ENCODE assay signal across 21 mouse cellular contexts in the genomic region with DNA sequence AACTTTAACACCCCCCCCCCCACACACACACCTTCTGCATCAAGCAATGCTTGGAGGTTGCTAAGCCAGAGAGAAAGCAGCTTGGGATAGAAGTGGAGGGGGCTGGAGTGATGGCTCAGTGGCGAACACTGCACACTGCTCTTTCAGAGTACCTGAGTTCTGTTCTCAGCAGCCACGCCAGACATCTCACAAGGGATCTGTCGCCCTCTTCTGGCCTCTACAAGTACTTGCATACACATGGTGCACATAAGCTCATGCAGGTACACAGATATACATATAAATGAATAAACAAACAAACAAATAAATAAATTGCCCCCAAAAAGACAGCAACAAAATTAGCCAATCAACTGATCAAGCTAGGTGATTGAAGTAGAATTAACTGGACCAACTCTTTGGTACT. TPM values are rescaled to one million over a fixed set of nuclear protein-coding genes. Genes with fewer than 3 reads are reported as not detected.
A peak's percentile ranks its signal among the peaks of the same experiment; 100 is the strongest.
DNase-seq lines count a peak whose midpoint lies in the region; ATAC-seq and TF ChIP-seq lines count a peak whose summit lies in the region.
"Had no signal": no experiment of that assay in that cellular context is flagged by ENCODE, and none has a peak within 500 bp of the region (broad histone marks: within the 10 kb centered on the region; RNA-seq: fewer than 3 reads in every experiment).

No protein-coding gene starts in this region.

- no peak overlapping the region for H3K4me2 ChIP-seq in hindbrain, postnatal 0 days (ENCODE audit: low read depth, low read length)
- H3K4me2 ChIP-seq in hindbrain, embryonic 16.5 days (ENCODE audit: low read length), result no peak overlapping the region
- H3K4me2 ChIP-seq in lung, embryonic 16.5 days (ENCODE audit: low read depth, low read length), result no peak overlapping the region
- H3K4me2 ChIP-seq: hindbrain, embryonic 13.5 days; intestine, embryonic 15.5 days; midbrain, embryonic 15.5 days; stomach, embryonic 15.5 days had no signal

- no peak for ATAC-seq in hindbrain, postnatal 0 days
- no peak for ATAC-seq in hindbrain, embryonic 16.5 days
- ATAC-seq in lung, embryonic 16.5 days (ENCODE audit: low read depth), result no peak
- ATAC-seq in erythroid progenitor cell, adult 5-6 weeks (replicated peaks; ENCODE audit: low FRiP score, poor library complexity, severe bottlenecking), result no peak
- ATAC-seq: intestine, embryonic 15.5 days; midbrain, embryonic 15.5 days had no signal

- no peak for TF ChIP-seq EP300 in MEL (IDR thresholded peaks at IDR 0.05; ENCODE audit: low read depth in 1 of 2, low read length in 2 of 2)

- no peaks in the 10 kb centered on the region for H3K79me2 ChIP-seq in MEL (ENCODE audit: control insufficient read depth, insufficient read depth, low read length, poor library complexity)

- peak; percentile 40 for TF ChIP-seq CTCF in hindbrain, postnatal 0 days (IDR thresholded peaks at IDR 0.05; ENCODE audit: low read depth)
- TF ChIP-seq CTCF in MEL (IDR thresholded peaks at IDR 0.05 in 2 of 3, conservative IDR thresholded peaks at IDR 0.05 in 1 of 3; ENCODE audit: control insufficient read depth in 1 of 3, insufficient read depth in 1 of 3, low read depth in 2 of 3, low read length in 3 of 3, poor library complexity in 1 of 3, severe bottlenecking in 1 of 3), result peak; percentile 1 to 7 (median 3); a peak in 1 of 6 replicates

- H3K4me1 ChIP-seq in hindbrain, postnatal 0 days (ENCODE audit: insufficient read depth, low read length), result 0 out of 2 replicates have a peak, but pooled peaks cover 2% of the 10 kb centered on the region
- H3K4me1 ChIP-seq in hindbrain, embryonic 16.5 days (ENCODE audit: control insufficient read depth, insufficient read depth, low read depth, low read length), result peaks cover 3% of the 10 kb centered on the region
- peaks cover 18% of the 10 kb centered on the region for H3K4me1 ChIP-seq in lung, embryonic 16.5 days (replicated peaks; ENCODE audit: control insufficient read depth, insufficient read depth, low read length)
- H3K4me1 ChIP-seq in MEL (ENCODE audit: control insufficient read depth in 1 of 2, insufficient read depth in 2 of 2, low read length in 2 of 2), result no peaks in the 10 kb centered on the region
- H3K4me1 ChIP-seq: megakaryocyte, embryonic 14.5 days had no signal

- H3K36me3 ChIP-seq in hindbrain, postnatal 0 days (ENCODE audit: insufficient read depth, low read length), result no peaks in the 10 kb centered on the region
- H3K36me3 ChIP-seq in hindbrain, embryonic 16.5 days (ENCODE audit: control insufficient read depth, insufficient read depth, low read length), result no peaks in the 10 kb centered on the region
- no peaks in the 10 kb centered on the region for H3K36me3 ChIP-seq in lung, embryonic 16.5 days (ENCODE audit: control insufficient read depth, insufficient read depth, low read length)
- H3K36me3 ChIP-seq in MEL (ENCODE audit: control insufficient read depth in 1 of 2, insufficient read depth in 2 of 2, low read length in 2 of 2), result no peaks in the 10 kb centered on the region
- H3K36me3 ChIP-seq: hindbrain, embryonic 13.5 days; intestine, embryonic 15.5 days; midbrain, embryonic 15.5 days; stomach, embryonic 15.5 days had no signal

- no peak overlapping the region for H3K9ac ChIP-seq in hindbrain, postnatal 0 days (replicated peaks; ENCODE audit: low read length)
- H3K9ac ChIP-seq in hindbrain, embryonic 16.5 days (ENCODE audit: low read depth, low read length), result no peak overlapping the region
- H3K9ac ChIP-seq in lung, embryonic 16.5 days (ENCODE audit: low read length), result no peak overlapping the region
- no peak overlapping the region for H3K9ac ChIP-seq in MEL (ENCODE audit: control insufficient read depth, low read depth, low read length, poor library complexity, severe bottlenecking)
- H3K9ac ChIP-seq: hindbrain, embryonic 13.5 days; intestine, embryonic 15.5 days; midbrain, embryonic 15.5 days; stomach, embryonic 15.5 days had no signal

- H3K9me3 ChIP-seq in hindbrain, postnatal 0 days (ENCODE audit: low read length), result no peaks in the 10 kb centered on the region
- H3K9me3 ChIP-seq in hindbrain, embryonic 16.5 days (ENCODE audit: control insufficient read depth, low read length), result no peaks in the 10 kb centered on the region
- no peaks in the 10 kb centered on the region for H3K9me3 ChIP-seq in lung, embryonic 16.5 days (ENCODE audit: control insufficient read depth, low read length)
- no peaks in the 10 kb centered on the region for H3K9me3 ChIP-seq in MEL (replicated peaks; ENCODE audit: insufficient read depth, low read length)
- H3K9me3 ChIP-seq: hindbrain, embryonic 13.5 days; intestine, embryonic 15.5 days; midbrain, embryonic 15.5 days; stomach, embryonic 15.5 days had no signal

- 95% methylated on average over 3 of the region's 3 CpGs for WGBS in hindbrain, postnatal 0 days
- WGBS in hindbrain, embryonic 16.5 days, result 93% methylated on average over 3 of the region's 3 CpGs
- WGBS in lung, embryonic 16.5 days, result 94% methylated on average over 3 of the region's 3 CpGs

- no peak for TF ChIP-seq POLR2A in MEL (IDR thresholded peaks at IDR 0.05; ENCODE audit: control insufficient read depth in 1 of 2, insufficient read depth in 1 of 2, low read depth in 1 of 2, low read length in 2 of 2, poor library complexity in 1 of 2)

- no peak overlapping the region for H3K27ac ChIP-seq in hindbrain, postnatal 0 days
- no peak overlapping the region for H3K27ac ChIP-seq in hindbrain, embryonic 16.5 days (ENCODE audit: low read depth, low read length)
- peak overlapping the region; percentile 75 for H3K27ac ChIP-seq in lung, embryonic 16.5 days (ENCODE audit: low read length)
- no peak overlapping the region for H3K27ac ChIP-seq in MEL (ENCODE audit: control insufficient read depth, low read depth, low read length)
- H3K27ac ChIP-seq: hindbrain, embryonic 13.5 days; midbrain, embryonic 15.5 days; stomach, embryonic 15.5 days had no signal

- no peak for DNase-seq in hindbrain, postnatal 0 days (ENCODE audit: low spot score)
- no peak for DNase-seq in lung, postnatal 14 days
- peak; percentile 7 for DNase-seq in MEL (ENCODE audit: low read depth, low spot score)
- no peak for DNase-seq in kidney, postnatal 10 days
- DNase-seq: adrenal gland, adult 2 months; cerebellum, adult 8-10 months; gastrocnemius, postnatal 10 days; heart, adult 18-20 months; layer of hippocampus, postnatal 36 days; lung, adult 18-20 months; thymus, adult 2 months had no signal

- H3K4me3 ChIP-seq in hindbrain, postnatal 0 days (ENCODE audit: low read length), result no peak overlapping the region
- no peak overlapping the region for H3K4me3 ChIP-seq in hindbrain, embryonic 16.5 days (ENCODE audit: low read length)
- H3K4me3 ChIP-seq in lung, embryonic 16.5 days (ENCODE audit: low read length), result no peak overlapping the region
- H3K4me3 ChIP-seq in MEL (ENCODE audit: control insufficient read depth in 1 of 2, insufficient read depth in 1 of 2, low read depth in 2 of 2, low read length in 2 of 2), result no peak overlapping the region
- H3K4me3 ChIP-seq: hindbrain, embryonic 13.5 days; intestine, embryonic 15.5 days; megakaryocyte, embryonic 14.5 days; midbrain, embryonic 15.5 days; stomach, embryonic 15.5 days had no signal

- no peaks in the 10 kb centered on the region for H3K27me3 ChIP-seq in hindbrain, postnatal 0 days (ENCODE audit: insufficient read depth, low read length)
- no peaks in the 10 kb centered on the region for H3K27me3 ChIP-seq in hindbrain, embryonic 16.5 days (replicated peaks; ENCODE audit: control insufficient read depth, insufficient read depth, low read length)
- H3K27me3 ChIP-seq in lung, embryonic 16.5 days (ENCODE audit: control insufficient read depth, insufficient read depth, low read depth, low read length), result no peaks in the 10 kb centered on the region
- no peaks in the 10 kb centered on the region for H3K27me3 ChIP-seq in MEL (ENCODE audit: control insufficient read depth in 1 of 2, insufficient read depth in 2 of 2, low read length in 2 of 2)
- H3K27me3 ChIP-seq: hindbrain, embryonic 13.5 days; intestine, embryonic 15.5 days; megakaryocyte, embryonic 14.5 days; midbrain, embryonic 15.5 days; stomach, embryonic 15.5 days had no signal

- no peak for TF ChIP-seq RAD21 in MEL (IDR thresholded peaks at IDR 0.05; ENCODE audit: low read depth, low read length)

TF ChIP-seq in MEL, 35 proteins besides CTCF, POLR2A, EP300 and RAD21 (continues in another document):
- TF ChIP-seq CHD1 (IDR thresholded peaks at IDR 0.05; ENCODE audit: low read depth, low read length) (no peak), MXI1 (IDR thresholded peaks at IDR 0.05; ENCODE audit: low read depth, low read length) (no peak), USF2 (IDR thresholded peaks at IDR 0.05; ENCODE audit: borderline replicate concordance in 1 of 2, insufficient read depth in 1 of 2, low read depth in 1 of 2, low read length in 2 of 2) (no peak), RCOR1 (IDR thresholded peaks at IDR 0.05; ENCODE audit: low read depth, low read length) (no peak), USF1 (IDR thresholded peaks at IDR 0.05; ENCODE audit: low read depth, low read length) (no peak), JUND (IDR thresholded peaks at IDR 0.05; ENCODE audit: low read depth, low read length) (no peak), SIN3A (IDR thresholded peaks at IDR 0.05; ENCODE audit: low read length) (no peak)

RNA-seq across cellular contexts. Expression of a gene that starts 10.5 kb away (rescaled TPM):
- 9.7 and 18.9 TPM in 2 replicates for total RNA-seq in hindbrain, postnatal 0 days (2014; rRNA removed)
- polyA plus RNA-seq in hindbrain, postnatal 0 days (2015; fragmentation: Nextera tagmentation; extraction: Ambion mirVana), result 1.1 and 1.2 TPM in 2 replicates
- 1.4 and 1.6 TPM in 2 replicates for polyA plus RNA-seq in hindbrain, embryonic 16.5 days (2015; fragmentation: Nextera tagmentation; extraction: Ambion mirVana)
- 4.0 and 5.0 TPM in 2 replicates for polyA plus RNA-seq in lung, embryonic 16.5 days (2015; fragmentation: Nextera tagmentation; extraction: Ambion mirVana)
- total RNA-seq in MEL (2012; rRNA removed), result not detected in 2 replicates
- polyA plus RNA-seq in MEL (2012; ENCODE audit: insufficient read depth in 1 of 2, insufficient read length in 2 of 2, low read depth in 1 of 2, low replicate concordance in 2 of 2, missing spikeins in 1 of 2), result not detected
- total RNA-seq in erythroid progenitor cell, adult 5-6 weeks (2015; ENCODE audit: low replicate concordance), result not detected in 2 replicates
- 0.13 TPM in 1 of 2 replicates, not detected in the other for total RNA-seq in erythroid progenitor cell, adult 5-6 weeks (2017; ENCODE audit: low replicate concordance)

RNA-seq across cellular contexts. Expression of a gene that starts 18.7 kb away (rescaled TPM):
- total RNA-seq in hindbrain, postnatal 0 days (2014; rRNA removed), result 0.26 and 0.72 TPM in 2 replicates
- polyA plus RNA-seq in hindbrain, postnatal 0 days (2015; fragmentation: Nextera tagmentation; extraction: Ambion mirVana), result 0.23 and 0.28 TPM in 2 replicates
- 0.50 and 0.51 TPM in 2 replicates for polyA plus RNA-seq in hindbrain, embryonic 16.5 days (2015; fragmentation: Nextera tagmentation; extraction: Ambion mirVana)
- polyA plus RNA-seq in lung, embryonic 16.5 days (2015; fragmentation: Nextera tagmentation; extraction: Ambion mirVana), result 3.3 TPM in 2 replicates
- not detected in 2 replicates for total RNA-seq in MEL (2012; rRNA removed)
- polyA plus RNA-seq in MEL (2012; ENCODE audit: insufficient read depth in 1 of 2, insufficient read length in 2 of 2, low read depth in 1 of 2, low replicate concordance in 2 of 2, missing spikeins in 1 of 2), result under 1 TPM in 1 of 2 experiments, not detected in 1; 0.28 TPM
- total RNA-seq in erythroid progenitor cell, adult 5-6 weeks (2015; ENCODE audit: low replicate concordance), result not detected in 2 replicates
- 1.3 TPM in 1 of 2 replicates, not detected in the other for total RNA-seq in erythroid progenitor cell, adult 5-6 weeks (2017; ENCODE audit: low replicate concordance)
- total RNA-seq: gastrocnemius, postnatal 10 days; heart, adult 18-20 months; heart, postnatal 25 days had no signal
- polyA plus RNA-seq: C2C12 had no signal
